Mouse (Mus musculus): ENCODE measurements at regions not wholly inside any gene's neighbourhood (a gene's known extent, or its start where the extent isn't known, plus 50 kb on each side); places are given as distances from the start of the nearest gene placed in this dataset.

GRCm38 (mm10) chr14:64574277-64574676 lies 470.2 kb downstream of the Prss52 start:
- no peaks in the 10 kb centered on the region for H3K36me3 ChIP-seq (replicated peaks; ENCODE audit: control insufficient read depth, insufficient read depth, low read depth)
- H3K4me1 ChIP-seq (replicated peaks; ENCODE audit: control insufficient read depth in 2 of 2, insufficient read depth in 2 of 2, low read length in 1 of 2) = no peaks in the 10 kb centered on the region
- 49% methylated on average over 7 of the region's 7 CpGs for WGBS (ENCODE audit: insufficient replicate concordance)
- ATAC-seq (ENCODE audit: insufficient read depth) (no peak), DNase-seq (ENCODE audit: low read depth in 3 of 3, low spot score in 3 of 3) (no peak)
- no peak overlapping the region for H3K9ac ChIP-seq (replicated peaks)
- TF ChIP-seq CTCF (IDR thresholded peaks at IDR 0.05; ENCODE audit: low read depth) = no peak
- no peak for TF ChIP-seq EP300 (IDR thresholded peaks at IDR 0.05; ENCODE audit: low read depth)
- no peak overlapping the region for H3K27ac ChIP-seq
- no peak overlapping the region for H3K4me2 ChIP-seq (ENCODE audit: low read depth)
- H3K9me3 ChIP-seq (ENCODE audit: control insufficient read depth, low read length) = no peaks in the 10 kb centered on the region
- H3K27me3 ChIP-seq (ENCODE audit: control insufficient read depth, insufficient read depth, low read length) = no peaks in the 10 kb centered on the region; the same call in 1 of the 2 replicates
- no peak overlapping the region for H3K4me3 ChIP-seq (ENCODE audit: insufficient read depth in 1 of 2, low read depth in 2 of 2, low read length in 2 of 2)

GRCm38 (mm10) chr14:64574773-64575172 lies 470.7 kb downstream of the Prss52 start:
- H3K4me2 ChIP-seq (ENCODE audit: low read depth) = no peak overlapping the region
- WGBS (ENCODE audit: insufficient replicate concordance) = 62% methylated on average over 6 of the region's 6 CpGs
- H3K9ac ChIP-seq (replicated peaks) = no peak overlapping the region
- no peaks in the 10 kb centered on the region; the same call in 1 of the 2 replicates for H3K27me3 ChIP-seq (ENCODE audit: control insufficient read depth, insufficient read depth, low read length)
- ATAC-seq (ENCODE audit: insufficient read depth) = no peak
- no peak overlapping the region for H3K27ac ChIP-seq
- H3K36me3 ChIP-seq (replicated peaks; ENCODE audit: control insufficient read depth, insufficient read depth, low read depth) = no peaks in the 10 kb centered on the region
- no peak for DNase-seq (ENCODE audit: low read depth in 3 of 3, low spot score in 3 of 3)
- H3K9me3 ChIP-seq (ENCODE audit: control insufficient read depth, low read length) = no peaks in the 10 kb centered on the region
- H3K4me3 ChIP-seq (ENCODE audit: insufficient read depth in 1 of 2, low read depth in 2 of 2, low read length in 2 of 2) = no peak overlapping the region
- H3K4me1 ChIP-seq (replicated peaks; ENCODE audit: control insufficient read depth in 2 of 2, insufficient read depth in 2 of 2, low read length in 1 of 2) = no peaks in the 10 kb centered on the region
- no peak for TF ChIP-seq EP300 (IDR thresholded peaks at IDR 0.05; ENCODE audit: low read depth)
- no peak for TF ChIP-seq CTCF (IDR thresholded peaks at IDR 0.05; ENCODE audit: low read depth)

DNA sequence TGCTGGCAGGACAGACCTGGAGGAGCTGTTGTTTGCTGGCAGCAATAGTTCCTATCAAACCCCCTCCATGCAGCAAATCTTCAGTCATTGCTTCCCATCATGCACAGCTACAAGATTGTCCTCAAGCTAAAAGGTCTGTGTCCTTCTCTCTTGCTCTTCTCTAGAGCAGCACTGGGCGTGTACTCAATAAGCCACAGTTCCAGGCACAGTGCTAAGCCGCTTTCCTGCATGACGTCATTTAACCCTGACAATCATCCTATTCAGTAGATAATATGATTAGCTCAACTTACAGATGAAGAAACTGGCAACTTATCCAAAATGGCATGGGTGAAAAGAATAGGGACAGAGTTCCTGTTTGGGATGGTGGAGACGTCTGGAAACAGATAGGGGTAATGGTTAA lies 471.9 kb downstream of the Prss52 start:
- H3K4me2 ChIP-seq (ENCODE audit: low read depth) = no peak overlapping the region
- WGBS (ENCODE audit: insufficient replicate concordance) = 33% methylated on average over 4 of the region's 4 CpGs
- DNase-seq (ENCODE audit: low read depth in 3 of 3, low spot score in 3 of 3) (no peak), ATAC-seq (ENCODE audit: insufficient read depth) (no peak)
- TF ChIP-seq EP300 (IDR thresholded peaks at IDR 0.05; ENCODE audit: low read depth) (no peak), CTCF (IDR thresholded peaks at IDR 0.05; ENCODE audit: low read depth) (no peak)
- H3K27ac ChIP-seq = no peak overlapping the region
- no peak overlapping the region for H3K9ac ChIP-seq (replicated peaks)
- H3K9me3 ChIP-seq (ENCODE audit: control insufficient read depth, low read length) = no peaks in the 10 kb centered on the region
- H3K4me1 ChIP-seq (replicated peaks; ENCODE audit: control insufficient read depth in 2 of 2, insufficient read depth in 2 of 2, low read length in 1 of 2) = no peaks in the 10 kb centered on the region
- H3K27me3 ChIP-seq (ENCODE audit: control insufficient read depth, insufficient read depth, low read length) = no peaks in the 10 kb centered on the region; the same call in 1 of the 2 replicates
- no peak overlapping the region for H3K4me3 ChIP-seq (ENCODE audit: insufficient read depth in 1 of 2, low read depth in 2 of 2, low read length in 2 of 2)
- no peaks in the 10 kb centered on the region for H3K36me3 ChIP-seq (replicated peaks; ENCODE audit: control insufficient read depth, insufficient read depth, low read depth)

GRCm38 (mm10) chr14:64580086-64580485 lies 476.0 kb downstream of the Prss52 start:
- no peaks in the 10 kb centered on the region for H3K36me3 ChIP-seq (replicated peaks; ENCODE audit: control insufficient read depth, insufficient read depth, low read depth)
- DNase-seq (ENCODE audit: low read depth in 3 of 3, low spot score in 3 of 3) = no peak
- TF ChIP-seq EP300 (IDR thresholded peaks at IDR 0.05; ENCODE audit: low read depth) (no peak), CTCF (IDR thresholded peaks at IDR 0.05; ENCODE audit: low read depth) (no peak)
- H3K9me3 ChIP-seq (ENCODE audit: control insufficient read depth, low read length) = no peaks in the 10 kb centered on the region
- no peaks in the 10 kb centered on the region for H3K4me1 ChIP-seq (replicated peaks; ENCODE audit: control insufficient read depth in 2 of 2, insufficient read depth in 2 of 2, low read length in 1 of 2)
- H3K27ac ChIP-seq = no peak overlapping the region
- H3K4me2 ChIP-seq (ENCODE audit: low read depth) = no peak overlapping the region
- H3K27me3 ChIP-seq (ENCODE audit: control insufficient read depth, insufficient read depth, low read length) = peaks cover 11% of the 10 kb centered on the region
- ATAC-seq (ENCODE audit: insufficient read depth) = no peak
- no peak overlapping the region for H3K9ac ChIP-seq (replicated peaks)
- WGBS (ENCODE audit: insufficient replicate concordance) = 47% methylated on average over 4 of the region's 4 CpGs
- H3K4me3 ChIP-seq (ENCODE audit: insufficient read depth in 1 of 2, low read depth in 2 of 2, low read length in 2 of 2) = no peak overlapping the region

DNA sequence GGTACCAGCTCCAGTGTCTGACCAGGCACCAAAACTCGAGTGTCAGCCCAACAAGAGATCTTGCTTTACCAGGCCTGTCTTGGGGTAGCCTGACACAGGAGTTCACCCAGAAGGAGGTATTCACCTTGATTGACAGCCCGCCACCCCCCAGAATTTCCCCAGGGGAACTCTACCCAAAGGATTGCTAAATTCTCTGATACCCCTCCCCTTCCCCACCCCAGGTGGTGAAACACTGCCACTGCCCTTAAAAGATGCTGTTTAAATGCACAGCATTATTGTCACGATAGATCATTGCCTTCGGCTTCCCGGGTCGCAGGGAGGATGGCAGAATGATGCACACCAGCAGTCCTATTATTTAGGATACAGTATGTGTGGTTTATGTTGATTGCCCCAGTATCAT lies 476.8 kb downstream of the Prss52 start:
- TF ChIP-seq EP300 (IDR thresholded peaks at IDR 0.05; ENCODE audit: low read depth) (no peak), CTCF (IDR thresholded peaks at IDR 0.05; ENCODE audit: low read depth) (no peak)
- 44% methylated on average over 6 of the region's 6 CpGs for WGBS (ENCODE audit: insufficient replicate concordance)
- Histone ChIP-seq H3K4me2 (ENCODE audit: low read depth) (no peak overlapping the region), H3K4me3 (ENCODE audit: insufficient read depth in 1 of 2, low read depth in 2 of 2, low read length in 2 of 2) (no peak overlapping the region), H3K36me3 (replicated peaks; ENCODE audit: control insufficient read depth, insufficient read depth, low read depth) (no peaks in the 10 kb centered on the region), H3K9ac (replicated peaks) (no peak overlapping the region), H3K4me1 (replicated peaks; ENCODE audit: control insufficient read depth in 2 of 2, insufficient read depth in 2 of 2, low read length in 1 of 2) (no peaks in the 10 kb centered on the region), H3K27ac (no peak overlapping the region), H3K9me3 (ENCODE audit: control insufficient read depth, low read length) (no peaks in the 10 kb centered on the region), H3K27me3 (ENCODE audit: control insufficient read depth, insufficient read depth, low read length) (peaks cover 19% of the 10 kb centered on the region)
- no peak for ATAC-seq (ENCODE audit: insufficient read depth)
- DNase-seq (ENCODE audit: low read depth in 3 of 3, low spot score in 3 of 3) = no peak

Measured in liver, embryonic 14.5 days (tissue).